In the genomic region with DNA sequence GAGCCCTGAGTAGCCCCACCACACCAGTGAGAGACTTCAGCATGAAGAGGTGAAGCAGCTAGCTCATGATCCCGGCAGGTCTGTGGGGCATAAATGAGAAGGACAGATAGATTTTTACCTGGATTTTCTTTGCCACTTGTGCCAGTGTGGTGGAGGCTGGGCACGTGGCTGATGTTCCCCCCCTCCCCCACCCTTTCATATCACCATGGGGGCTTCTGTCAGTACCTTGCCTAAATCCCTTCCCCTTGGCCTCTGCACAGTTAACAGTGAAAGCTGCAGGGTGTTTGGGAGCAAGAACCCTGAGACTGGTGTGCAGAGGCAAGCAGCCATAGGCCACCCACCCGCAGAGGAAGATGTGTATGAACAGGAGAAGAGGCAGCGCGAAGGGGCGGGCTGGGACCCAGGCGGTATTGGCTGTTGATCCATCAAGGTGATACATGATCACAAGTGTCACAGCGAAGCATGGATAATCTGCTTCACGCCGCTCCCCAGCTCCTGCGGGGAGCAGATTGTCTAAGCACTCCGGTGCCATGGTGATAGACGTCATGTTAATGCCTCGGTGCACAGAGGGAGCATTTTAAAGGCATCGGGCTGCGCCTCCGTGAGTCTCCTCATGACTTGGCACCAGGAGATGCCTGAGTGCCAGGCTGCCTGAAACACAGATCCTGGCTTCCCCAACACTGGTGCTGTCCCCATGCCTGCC, we compare ENCODE assay signal across 8 mouse cellular contexts. TPM values are rescaled to one million over a fixed set of nuclear protein-coding genes. Genes with fewer than 3 reads are reported as not detected.
A peak's percentile ranks its signal among the peaks of the same experiment; 100 is the strongest.
DNase-seq lines count a peak whose midpoint lies in the region; ATAC-seq and TF ChIP-seq lines count a peak whose summit lies in the region.

No protein-coding gene starts in this region.

- no peaks in the 10 kb centered on the region for H3K9me3 ChIP-seq in heart, embryonic 15.5 days (replicated peaks)
- H3K9me3 ChIP-seq in neural tube, embryonic 15.5 days (replicated peaks): no peaks in the 10 kb centered on the region

- H3K36me3 ChIP-seq in heart, embryonic 15.5 days: no peaks in the 10 kb centered on the region
- H3K36me3 ChIP-seq in neural tube, embryonic 15.5 days: no peaks in the 10 kb centered on the region

- no peak for TF ChIP-seq CTCF in cerebellum, adult 2 months (IDR thresholded peaks at IDR 0.05; ENCODE audit: borderline replicate concordance, insufficient read depth, low read depth, low read length)

- H3K27ac ChIP-seq in heart, embryonic 15.5 days: no peak overlapping the region
- no peak overlapping the region for H3K27ac ChIP-seq in cerebellum, adult 2 months (ENCODE audit: insufficient read depth, low read length)
- peak overlapping the region; percentile 61 for H3K27ac ChIP-seq in neural tube, embryonic 15.5 days (replicated peaks)

- no peak for TF ChIP-seq POLR2A in cerebellum, adult 2 months (IDR thresholded peaks at IDR 0.05; ENCODE audit: borderline replicate concordance, insufficient read depth, low read length)

- peak overlapping the region; percentile 38 for H3K4me2 ChIP-seq in heart, embryonic 15.5 days
- H3K4me2 ChIP-seq in neural tube, embryonic 15.5 days: peak overlapping the region; percentile 47

- H3K4me3 ChIP-seq in heart, embryonic 15.5 days: 0 out of 2 replicates have a peak overlapping the region, but pooled peaks have one; percentile 9
- H3K4me3 ChIP-seq in cerebellum, adult 2 months (replicated peaks; ENCODE audit: insufficient read depth, low read depth, low read length): no peak overlapping the region
- H3K4me3 ChIP-seq in neural tube, embryonic 15.5 days (replicated peaks): 0 out of 2 replicates have a peak overlapping the region, but pooled peaks have one; percentile 9

- WGBS in heart, embryonic 15.5 days: 17% methylated on average over 17 of the region's 17 CpGs
- WGBS in cerebellum, adult 2 months: 6% methylated on average over 17 of the region's 17 CpGs
- WGBS in neural tube, embryonic 15.5 days: 1% methylated on average over 17 of the region's 17 CpGs

- DNase-seq in heart, adult 8-10 months (ENCODE audit: low spot score): no peak
- peak; percentile 65 to 83 for DNase-seq in cerebellum, adult 2 months
- DNase-seq in frontal cortex, adult 2 months (ENCODE audit: extremely low spot score in 1 of 2, low spot score in 1 of 2): peak; percentile 46 to 76
- DNase-seq in left cerebral cortex, postnatal 14 days (ENCODE audit: low spot score in 2 of 2): peak; percentile 64 to 77
- DNase-seq in urinary bladder, adult 2 months (ENCODE audit: low spot score): no peak
- no peak for DNase-seq in spleen, adult 12 weeks (ENCODE audit: low spot score)

- peaks cover 67% of the 10 kb centered on the region for H3K4me1 ChIP-seq in heart, embryonic 15.5 days (replicated peaks)
- peaks cover 18% of the 10 kb centered on the region for H3K4me1 ChIP-seq in cerebellum, adult 2 months (ENCODE audit: control insufficient read depth, insufficient read depth, low read length)
- peaks cover 57% of the 10 kb centered on the region for H3K4me1 ChIP-seq in neural tube, embryonic 15.5 days

- intact Hi-C loops in left cerebral cortex, postnatal 14 days (cut with DNase I): loop anchor here (10.0 kb wide), 1 partner anchor 70 kb away; no protein-coding TSS in a partner anchor

- peak overlapping the region; percentile 15 for H3K9ac ChIP-seq in heart, embryonic 15.5 days
- H3K9ac ChIP-seq in neural tube, embryonic 15.5 days (replicated peaks): peak overlapping the region; percentile 23

- ATAC-seq in heart, embryonic 15.5 days (replicated peaks; ENCODE audit: insufficient number of reproducible peaks, insufficient read depth, low FRiP score, low read depth): no peak
- ATAC-seq in neural tube, embryonic 15.5 days (ENCODE audit: low FRiP score): peak; percentile 51

- H3K27me3 ChIP-seq in heart, embryonic 15.5 days: peaks cover 33% of the 10 kb centered on the region
- no peaks in the 10 kb centered on the region; the same call in 1 of the 2 replicates for H3K27me3 ChIP-seq in cerebellum, adult 2 months (ENCODE audit: control insufficient read depth, insufficient read depth, low read length)
- peaks cover 9% of the 10 kb centered on the region for H3K27me3 ChIP-seq in neural tube, embryonic 15.5 days (replicated peaks)

RNA-seq across cellular contexts. Expression of gene Nfam1, which starts 1.3 kb away (rescaled TPM):
- polyA plus RNA-seq in heart, embryonic 15.5 days (2015; fragmentation: Nextera tagmentation; extraction: Ambion mirVana): 1.8 and 3.9 TPM in 2 replicates
- total RNA-seq in heart, adult 8-10 months (2022): 1 to 10 TPM; 1.1 to 4.8 (median 1.5) TPM
- polyA plus RNA-seq in cerebellum, adult 2 months (2012; rRNA removed): 0.67 and 0.80 TPM in 2 replicates
- 2.0 and 2.2 TPM in 2 replicates for polyA plus RNA-seq in frontal cortex, adult 2 months (2012; rRNA removed)
- total RNA-seq in left cerebral cortex, postnatal 14 days (2021): 1 to 10 TPM; 2.2 to 2.9 TPM
- polyA plus RNA-seq in neural tube, embryonic 15.5 days (2015; fragmentation: Nextera tagmentation; extraction: Ambion mirVana): 1.7 and 2.5 TPM in 2 replicates
- 4.6 and 5.0 TPM in 2 replicates for polyA plus RNA-seq in urinary bladder, adult 2 months (2012; rRNA removed)

RNA-seq across cellular contexts. Expression of gene Tcf20, which starts 46.8 kb away (rescaled TPM):
- 4.2 and 5.2 TPM in 2 replicates for polyA plus RNA-seq in heart, embryonic 15.5 days (2015; fragmentation: Nextera tagmentation; extraction: Ambion mirVana)
- 10 to 100 TPM; 56.2 to 63.4 (median 59.7) TPM for total RNA-seq in heart, adult 8-10 months (2022)
- polyA plus RNA-seq in cerebellum, adult 2 months (2012; rRNA removed): 25.0 and 25.8 TPM in 2 replicates
- polyA plus RNA-seq in frontal cortex, adult 2 months (2012; rRNA removed): 31.3 and 38.3 TPM in 2 replicates
- 100 to 1,000 TPM; 127 to 151 TPM for total RNA-seq in left cerebral cortex, postnatal 14 days (2021)
- polyA plus RNA-seq in neural tube, embryonic 15.5 days (2015; fragmentation: Nextera tagmentation; extraction: Ambion mirVana): 11.2 and 11.5 TPM in 2 replicates
- 15.0 and 21.0 TPM in 2 replicates for polyA plus RNA-seq in urinary bladder, adult 2 months (2012; rRNA removed)

RNA-seq across cellular contexts. Expression of gene Serhl, which starts 54.9 kb away (rescaled TPM):
- 61.5 and 66.3 TPM in 2 replicates for polyA plus RNA-seq in heart, embryonic 15.5 days (2015; fragmentation: Nextera tagmentation; extraction: Ambion mirVana)
- total RNA-seq in heart, adult 8-10 months (2022): 10 to 100 TPM; 47.4 to 64.0 (median 62.0) TPM
- polyA plus RNA-seq in cerebellum, adult 2 months (2012; rRNA removed): 16.5 and 19.2 TPM in 2 replicates
- polyA plus RNA-seq in frontal cortex, adult 2 months (2012; rRNA removed): 14.5 and 15.7 TPM in 2 replicates
- 1 to 10 TPM; 8.9 to 9.9 TPM for total RNA-seq in left cerebral cortex, postnatal 14 days (2021)
- 30.9 and 42.9 TPM in 2 replicates for polyA plus RNA-seq in neural tube, embryonic 15.5 days (2015; fragmentation: Nextera tagmentation; extraction: Ambion mirVana)
- polyA plus RNA-seq in urinary bladder, adult 2 months (2012; rRNA removed): 48.2 and 70.3 TPM in 2 replicates

Comparison
In these comparisons a context has a peak if more than half of its experiments do, and no peak if none do; other contexts are left out.
1. DNase-seq: peak in cerebellum, adult 2 months (2 of 2), frontal cortex, adult 2 months (2 of 2) and left cerebral cortex, postnatal 14 days (2 of 2); none in heart, adult 8-10 months (single experiment), urinary bladder, adult 2 months (single experiment) and spleen, adult 12 weeks (single experiment).